Mouse (Mus musculus) MN1 (cell line): ENCODE data around the gene Stx18.
A peak's percentile ranks its signal among the peaks of the same experiment; 100 is the strongest.

Experiments
- DNase-seq: peaks from one replicate; pipeline ENCODE4 v3.0.0-alpha.2; 2016; ENCODE audit warnings: low spot score

The Stx18 gene

GRCm38 (mm10) chr5:38038710-38039592 lies at the start of gene Stx18:
Gene Stx18, plus strand, starts transcription at chr5:38038742.
- peak; percentile 92 for DNase-seq

DNA sequence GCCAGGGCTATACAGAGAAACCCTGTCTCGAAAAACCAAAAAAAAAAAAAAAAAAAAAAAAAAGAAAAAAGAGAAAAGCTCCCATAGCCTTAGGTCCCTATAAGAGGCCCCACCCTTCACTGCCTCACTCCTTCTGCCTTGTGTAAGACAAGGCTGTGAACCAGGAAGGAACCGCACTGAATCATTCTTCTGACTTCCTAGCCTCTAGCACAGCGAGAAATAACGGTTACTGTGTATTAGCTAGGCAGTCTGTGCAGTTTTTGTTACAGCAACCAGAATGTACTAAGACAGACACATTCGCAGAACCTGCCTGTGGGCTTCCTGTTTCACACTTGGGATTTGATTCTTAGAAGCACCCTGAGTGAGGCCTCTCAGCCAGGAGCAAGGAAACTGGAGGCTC lies 46.2 kb upstream of the Stx18 start:
- no peak for DNase-seq

GRCm38 (mm10) chr5:37998805-37999204 lies 39.7 kb upstream of the Stx18 start:
- DNase-seq: no peak

- DNase-seq: no peak
Observed at GRCm38 (mm10) chr5:38002573-38002972, 36.0 kb upstream of the Stx18 start.

- DNase-seq: no peak
Observed at GRCm38 (mm10) chr5:38004746-38005145, 33.8 kb upstream of the Stx18 start.

DNA sequence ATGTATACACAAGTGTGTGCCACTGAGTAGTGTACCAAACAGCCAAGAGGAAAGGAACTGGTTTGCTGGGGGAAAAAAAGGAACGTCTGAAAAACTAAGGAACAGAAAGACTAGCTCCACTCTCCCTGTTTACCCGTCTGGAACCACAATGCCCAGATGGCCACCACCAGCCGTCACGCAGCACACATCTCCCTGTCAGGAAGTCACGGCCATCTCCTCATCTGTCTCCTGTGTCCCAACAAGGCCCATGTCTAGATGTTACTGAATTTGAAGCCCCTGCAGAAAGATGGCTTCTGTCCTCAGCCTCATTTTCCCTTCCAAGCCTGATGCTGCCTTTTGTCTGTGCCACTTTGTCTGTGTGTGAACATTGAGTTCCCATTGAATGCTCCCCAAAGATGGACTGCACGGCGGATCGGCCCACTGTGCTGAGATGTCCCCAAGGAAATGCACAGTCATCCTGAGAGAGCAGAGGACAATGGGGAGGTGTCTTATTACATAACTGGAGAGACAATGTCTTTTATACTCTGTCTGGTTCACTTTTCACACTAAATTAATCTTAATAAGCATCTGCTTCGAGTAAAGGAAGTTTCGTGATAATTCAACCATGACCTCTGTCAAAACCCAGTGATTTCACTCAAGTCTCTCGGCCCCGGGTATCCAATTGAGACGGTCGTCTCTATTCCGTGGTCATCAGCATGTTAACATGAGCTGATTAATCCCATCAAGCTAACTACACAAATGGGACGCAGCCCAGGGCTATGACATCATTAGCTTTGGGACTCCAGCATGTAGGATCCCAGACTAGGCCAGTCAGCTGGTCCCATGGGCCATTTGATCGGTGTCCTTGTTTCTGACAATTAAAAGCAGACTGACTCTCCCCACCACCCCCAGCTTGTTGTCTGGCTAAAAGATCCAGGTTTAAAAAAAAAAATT lies 31.9 kb upstream of the Stx18 start:
- no peak for DNase-seq

- no peak for DNase-seq
Observed at GRCm38 (mm10) chr5:38009071-38009470, 29.5 kb upstream of the Stx18 start.

GRCm38 (mm10) chr5:38014916-38015315 lies 23.6 kb upstream of the Stx18 start:
- DNase-seq: no peak

DNA sequence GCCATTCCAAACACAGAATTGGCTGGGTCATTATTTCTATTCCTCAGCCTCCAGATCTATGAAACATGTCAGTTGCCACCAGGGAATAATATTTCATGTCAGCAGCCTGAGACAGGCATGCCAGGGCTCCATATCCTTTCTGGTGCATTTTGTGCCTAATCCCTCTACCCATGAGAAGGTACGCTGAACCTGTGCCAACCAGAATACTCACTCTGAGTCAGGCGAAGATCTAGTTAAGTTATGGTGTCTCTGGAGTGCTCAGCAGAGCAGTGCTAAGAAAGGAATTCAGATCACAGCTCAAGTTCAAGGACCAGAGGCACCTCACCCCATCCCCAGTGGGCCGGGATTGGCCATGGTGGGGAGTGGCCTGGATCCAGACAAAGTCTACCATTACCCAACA lies 21.6 kb upstream of the Stx18 start:
- no peak for DNase-seq

DNA sequence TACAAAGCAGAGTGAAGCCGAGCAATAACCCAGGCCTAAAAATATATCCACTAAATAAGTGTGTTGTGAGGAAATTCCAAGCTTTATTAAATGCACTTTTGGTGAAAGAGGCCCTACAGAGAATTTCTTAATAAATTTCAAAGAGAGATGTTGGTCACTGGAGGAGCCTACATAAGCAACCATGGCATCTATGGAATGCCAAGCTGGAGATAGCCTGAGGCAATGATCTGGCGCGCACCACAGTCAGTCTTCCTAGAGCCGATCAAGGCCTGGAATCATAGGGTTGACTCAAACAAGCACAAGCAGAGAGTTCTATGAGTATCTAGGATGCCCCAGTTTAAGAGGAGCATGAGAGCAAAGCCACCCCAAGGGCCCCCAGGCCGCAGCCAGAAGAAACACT lies 10.9 kb upstream of the Stx18 start:
- DNase-seq: no peak

- peak; percentile 9 for DNase-seq
Observed at GRCm38 (mm10) chr5:38038274-38038673, 268 bp upstream of the Stx18 start.

- peak; percentile 14 for DNase-seq
Observed at GRCm38 (mm10) chr5:38039796-38040195, 1.3 kb downstream of the Stx18 start.

GRCm38 (mm10) chr5:38044923-38045322 lies 6.4 kb downstream of the Stx18 start:
- no peak for DNase-seq

GRCm38 (mm10) chr5:38048177-38048576 lies 9.6 kb downstream of the Stx18 start:
- DNase-seq: no peak

GRCm38 (mm10) chr5:38061051-38061450 lies 22.5 kb downstream of the Stx18 start:
- no peak for DNase-seq

GRCm38 (mm10) chr5:38062709-38063108 lies 24.2 kb downstream of the Stx18 start:
- DNase-seq: peak; percentile 52

- DNase-seq: no peak
Observed at GRCm38 (mm10) chr5:38063339-38063738, 24.8 kb downstream of the Stx18 start.

DNA sequence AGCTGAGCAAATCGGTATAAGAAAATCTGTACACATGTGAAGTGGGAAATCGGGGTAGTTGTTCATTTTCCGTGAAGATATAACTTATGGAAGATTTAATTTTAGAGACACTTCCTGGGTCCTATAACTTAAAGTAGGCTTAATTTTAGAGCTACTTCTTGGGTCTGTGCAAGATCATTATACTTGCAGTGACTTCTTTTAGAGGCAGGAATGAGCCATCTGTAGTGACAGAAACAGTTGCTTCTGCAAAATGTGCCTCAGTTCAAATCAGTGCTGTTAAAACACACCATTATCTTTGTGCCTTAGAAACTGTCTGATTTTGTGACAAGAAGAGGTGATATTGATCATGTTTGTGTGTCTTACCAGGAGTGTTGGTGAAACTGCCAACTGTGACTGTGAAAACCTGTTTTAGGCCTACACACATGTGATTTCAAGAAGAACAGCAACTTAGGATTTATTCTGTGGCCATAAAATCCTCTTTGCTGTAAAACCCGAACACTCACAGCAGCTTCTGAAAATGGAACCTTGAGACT lies 25.6 kb downstream of the Stx18 start:
- DNase-seq: no peak

DNA sequence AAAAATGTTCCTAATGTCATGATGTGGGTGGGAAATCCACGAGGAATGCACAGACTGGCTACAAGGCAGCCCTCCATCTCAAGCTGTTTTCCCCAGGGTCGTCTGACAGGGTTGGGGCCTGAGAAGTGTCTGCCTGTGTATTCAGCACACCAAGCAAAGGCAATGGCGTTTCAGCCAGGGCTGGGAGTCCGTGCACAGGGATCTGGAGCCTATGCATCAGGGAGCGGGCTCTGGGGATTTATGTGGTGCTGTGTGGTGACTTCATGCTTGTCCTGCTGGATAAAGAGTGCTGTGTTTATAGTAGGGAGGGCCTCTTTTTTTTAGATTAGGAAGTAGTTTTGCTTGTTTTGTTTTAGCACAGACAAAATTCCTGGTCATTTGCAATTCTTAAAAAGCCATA lies 26.2 kb downstream of the Stx18 start:
- peak; percentile 10 for DNase-seq

DNA sequence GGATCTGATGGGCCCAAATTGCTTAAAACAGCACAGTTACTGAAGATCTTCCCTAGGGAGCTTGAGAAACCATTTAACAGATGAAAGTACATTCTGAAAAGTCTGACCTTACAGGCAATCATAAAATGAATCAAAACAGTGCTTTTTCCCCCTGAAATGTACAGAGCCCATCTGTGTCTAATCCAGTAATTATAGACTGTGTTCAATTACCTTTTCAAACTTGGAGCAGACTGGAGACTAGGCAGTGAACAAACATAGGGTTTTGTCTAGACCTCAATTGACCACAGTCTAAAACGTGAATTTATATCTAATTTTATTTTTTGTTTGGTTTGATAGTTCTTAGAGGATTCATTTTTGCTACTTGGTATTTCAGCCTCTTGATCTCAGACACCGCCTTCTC lies 26.9 kb downstream of the Stx18 start:
- DNase-seq: no peak

- DNase-seq: no peak
Observed at GRCm38 (mm10) chr5:38066606-38067005, 28.1 kb downstream of the Stx18 start.

DNA sequence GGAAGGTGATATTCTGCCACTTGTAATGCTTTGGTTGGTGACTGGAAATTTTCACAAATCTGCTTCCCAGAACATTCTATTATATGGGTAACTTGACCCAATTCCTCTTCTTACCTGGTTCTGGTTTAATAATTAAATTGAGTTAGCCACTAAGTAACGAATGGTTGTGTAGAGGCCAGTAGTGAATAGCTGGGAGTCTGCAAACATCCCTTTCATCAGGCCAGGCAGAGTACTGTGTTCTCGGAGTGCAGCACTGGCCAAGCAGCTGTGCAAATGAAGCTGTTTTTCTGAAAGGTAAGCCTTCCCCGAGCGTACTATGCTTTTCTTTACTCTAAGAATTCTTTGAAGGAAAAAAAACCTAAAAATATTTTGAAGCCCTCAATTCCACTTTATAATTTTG lies 37.8 kb downstream of the Stx18 start:
- no peak for DNase-seq

DNA sequence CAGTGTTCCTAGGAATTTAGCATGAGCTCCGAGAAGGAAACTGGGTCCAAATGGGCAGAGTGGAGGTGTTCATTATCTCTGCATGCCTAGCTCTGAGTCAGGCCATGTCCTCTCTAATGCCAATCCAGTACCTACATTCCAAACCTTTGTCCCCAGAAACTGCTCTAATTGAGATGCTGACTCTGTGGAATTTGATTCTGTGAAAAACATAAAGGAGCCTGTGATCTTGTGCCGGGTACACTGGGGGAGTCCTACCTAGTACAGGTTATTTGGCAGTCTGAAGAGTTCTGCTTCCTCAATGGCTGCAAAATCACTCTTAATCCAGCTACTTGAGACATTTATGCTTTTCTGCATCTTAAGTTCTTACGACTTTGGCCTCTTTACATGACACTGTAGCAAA lies 40.0 kb downstream of the Stx18 start:
- no peak for DNase-seq
